Mouse (Mus musculus) intestine, embryonic 14.5 days (tissue): ENCODE results near the gene Irf3. TPM values are rescaled to one million over a fixed set of nuclear protein-coding genes. Genes with fewer than 3 reads are reported as not detected.

Experiments
- ATAC-seq: fragments of 200-750 bp; cut with Nextera tagmentation; replicated peaks from 2 replicates; pipeline ENCODE4 v1.8.0; 2017; ENCODE audit warnings: low read depth, moderate number of reproducible peaks, moderate TSS enrichment, moderate library complexity; ENCODE audit not compliant: low FRiP score, low TSS enrichment
- DNase-seq: peaks from one replicate; pipeline ENCODE4 v3.0.0-alpha.2; 2018; ENCODE audit warnings: low spot score
- H3K27ac ChIP-seq: fragments of 300-500 bp; sonication (generic); 2 replicates; pipeline ENCODE4 v1.5.1; 2014; ENCODE audit warnings: low read depth, mild to moderate bottlenecking, control low read depth
- H3K27me3 ChIP-seq: fragments of 300-500 bp; sonication (generic); replicated peaks from 2 replicates; pipeline ENCODE4 v1.6.1; 2014; ENCODE audit warnings: low read length, control low read depth; ENCODE audit not compliant: control insufficient read depth, insufficient read depth
- H3K36me3 ChIP-seq: fragments of 300-500 bp; sonication (generic); 2 replicates; pipeline ENCODE4 v1.6.1; 2014; ENCODE audit warnings: low read length, control low read depth; ENCODE audit not compliant: control insufficient read depth, insufficient read depth
- H3K4me1 ChIP-seq: fragments of 300-500 bp; sonication (generic); replicated peaks from 2 replicates; pipeline ENCODE4 v1.6.1; 2014; ENCODE audit warnings: low read length, control low read depth, mixed read lengths; ENCODE audit not compliant: control insufficient read depth, insufficient read depth
- H3K4me2 ChIP-seq: fragments of 300-500 bp; sonication (generic); 2 replicates; pipeline ENCODE4 v1.6.1; 2014; ENCODE audit warnings: low read length
- H3K4me3 ChIP-seq: fragments of 300-500 bp; sonication (generic); 2 replicates; pipeline ENCODE4 v1.5.1; 2014; ENCODE audit warnings: low read depth, low read length, control low read depth, mixed read lengths
- H3K9ac ChIP-seq: fragments of 300-500 bp; sonication (generic); 2 replicates; pipeline ENCODE4 v1.6.1; 2014; ENCODE audit warnings: mild to moderate bottlenecking, low read length
- H3K9me3 ChIP-seq: fragments of 300-500 bp; sonication (generic); 2 replicates; pipeline ENCODE4 v1.6.1; 2016; ENCODE audit warnings: low read length, control low read depth; ENCODE audit not compliant: control insufficient read depth
- WGBS: fragments of 180-500 bp; shearing (Covaris S2); extraction: QIAGEN DNeasy Blood & Tissue Kit; methylation state at CpG from one replicate; pipeline ENCODE4 v1.1.7; 2014; 5-methylcytosine and 5-hydroxymethylcytosine counted together
- polyA plus RNA-seq: library from polyadenylated mRNA; unstranded; fragments of >200 nt; fragmentation: Nextera tagmentation; extraction: Ambion mirVana; gene quantifications from 2 replicates; pipeline ENCODE4 v1.2.1, GENCODE M21; 2014

Irf3 gene
- polyA plus RNA-seq, 1 experiment from 2014 or later, result 91.7 TPM

- H3K27ac ChIP-seq, result no peak overlapping the region
- 93% methylated on average over 29 of the region's 29 CpGs for WGBS
- H3K4me3 ChIP-seq, result no peak overlapping the region
These were observed 9.7 kb downstream of the Irf3 start for GRCm38 (mm10) chr7:45007141-45007540.

GRCm38 (mm10) chr7:45007846-45008245 is 10.4 kb downstream of the Irf3 start:
- Histone ChIP-seq H3K36me3 (peaks cover 97% of the 10 kb centered on the region), H3K27ac (no peak overlapping the region), H3K9ac (no peak overlapping the region), H3K27me3 (no peaks in the 10 kb centered on the region), H3K9me3 (no peaks in the 10 kb centered on the region), H3K4me1 (no peaks in the 10 kb centered on the region), H3K4me2 (no peak overlapping the region), H3K4me3 (no peak overlapping the region)
- WGBS, result 95% methylated on average over 30 of the region's 30 CpGs
- DNase-seq (no peak), ATAC-seq (no peak)

More at GRCm38 (mm10) chr7:45007141-45007540, 9.7 kb downstream of the Irf3 start:
- H3K36me3 ChIP-seq, result peaks cover 97% of the 10 kb centered on the region
- H3K9ac ChIP-seq, result no peak overlapping the region
- H3K4me2 ChIP-seq, result no peak overlapping the region
- DNase-seq (no peak), ATAC-seq (no peak)
- H3K9me3 ChIP-seq, result no peaks in the 10 kb centered on the region
- H3K4me1 ChIP-seq, result no peaks in the 10 kb centered on the region
- no peaks in the 10 kb centered on the region for H3K27me3 ChIP-seq

- ATAC-seq, result no peak
- Histone ChIP-seq H3K27me3 (no peaks in the 10 kb centered on the region), H3K4me2 (no peak overlapping the region), H3K36me3 (peaks cover 97% of the 10 kb centered on the region), H3K4me1 (no peaks in the 10 kb centered on the region), H3K27ac (no peak overlapping the region), H3K9me3 (no peaks in the 10 kb centered on the region), H3K9ac (no peak overlapping the region), H3K4me3 (no peak overlapping the region)
- WGBS, result 97% methylated on average over 19 of the region's 19 CpGs
- DNase-seq, result no peak
These were observed 11.0 kb downstream of the Irf3 start for GRCm38 (mm10) chr7:45008411-45008810.

- ATAC-seq (no peak), DNase-seq (no peak)
- Histone ChIP-seq H3K9ac (no peak overlapping the region), H3K4me1 (peaks cover 6% of the 10 kb centered on the region), H3K27ac (no peak overlapping the region), H3K4me2 (no peak overlapping the region), H3K4me3 (no peak overlapping the region), H3K9me3 (no peaks in the 10 kb centered on the region), H3K36me3 (peaks cover 69% of the 10 kb centered on the region), H3K27me3 (no peaks in the 10 kb centered on the region)
- 97% methylated on average over 6 of the region's 6 CpGs for WGBS
These were observed 14.6 kb downstream of the Irf3 start for GRCm38 (mm10) chr7:45012011-45012410.

- Histone ChIP-seq H3K9me3 (no peaks in the 10 kb centered on the region), H3K27me3 (no peaks in the 10 kb centered on the region), H3K27ac (no peak overlapping the region), H3K4me3 (no peak overlapping the region), H3K9ac (no peak overlapping the region), H3K4me1 (peaks cover 6% of the 10 kb centered on the region), H3K36me3 (peaks cover 60% of the 10 kb centered on the region), H3K4me2 (no peak overlapping the region)
- DNase-seq (no peak), ATAC-seq (no peak)
- WGBS, result 82% methylated on average over 4 of the region's 4 CpGs
These were observed 15.4 kb downstream of the Irf3 start for GRCm38 (mm10) chr7:45012824-45013223.

- Histone ChIP-seq H3K4me2 (no peak overlapping the region), H3K27me3 (no peaks in the 10 kb centered on the region), H3K27ac (no peak overlapping the region), H3K9ac (no peak overlapping the region), H3K4me3 (no peak overlapping the region), H3K4me1 (peaks cover 11% of the 10 kb centered on the region), H3K36me3 (peaks cover 53% of the 10 kb centered on the region), H3K9me3 (no peaks in the 10 kb centered on the region)
- WGBS, result 94% methylated on average over 16 of the region's 16 CpGs
- DNase-seq (no peak), ATAC-seq (no peak)
These were observed 16.1 kb downstream of the Irf3 start for GRCm38 (mm10) chr7:45013366-45014095.

- Histone ChIP-seq H3K4me1 (peaks cover 16% of the 10 kb centered on the region), H3K4me2 (no peak overlapping the region), H3K27ac (no peak overlapping the region), H3K4me3 (no peak overlapping the region), H3K9me3 (no peaks in the 10 kb centered on the region), H3K9ac (no peak overlapping the region), H3K36me3 (peaks cover 49% of the 10 kb centered on the region), H3K27me3 (no peaks in the 10 kb centered on the region)
- no peak for DNase-seq
- 93% methylated on average over 3 of the region's 3 CpGs for WGBS
- ATAC-seq, result no peak
These were observed 16.6 kb downstream of the Irf3 start for GRCm38 (mm10) chr7:45014096-45014451.

- Histone ChIP-seq H3K4me2 (peak overlapping the region; percentile 64), H3K9me3 (no peaks in the 10 kb centered on the region), H3K27ac (peak overlapping the region; percentile 95), H3K27me3 (no peaks in the 10 kb centered on the region), H3K36me3 (peaks cover 35% of the 10 kb centered on the region), H3K4me3 (peak overlapping the region; percentile 99), H3K9ac (peak overlapping the region; percentile 96), H3K4me1 (peaks cover 18% of the 10 kb centered on the region)
- ATAC-seq, result no peak
- WGBS, result 1% methylated on average over 20 of the region's 20 CpGs
- no peak for DNase-seq
These were observed 18.0 kb downstream of the Irf3 start for GRCm38 (mm10) chr7:45015344-45015956.
